Mouse (Mus musculus): Measurements from ENCODE around the gene Ext2. TPM values are rescaled to one million over a fixed set of nuclear protein-coding genes. Genes with fewer than 3 reads are reported as not detected.

Ext2 gene
- polyA plus RNA-seq, 1 experiment: 78.9 TPM

GRCm38 (mm10) chr2:93699346-93699745 is 123.0 kb downstream of the Ext2 start:
- Histone ChIP-seq H3ac (ENCODE audit: control insufficient read depth, insufficient read length) (no peak overlapping the region), H3K4me2 (ENCODE audit: low read depth) (no peak overlapping the region), H3K4me3 (no peak overlapping the region), H3K36me3 (ENCODE audit: control insufficient read depth, insufficient read depth) (no peaks in the 10 kb centered on the region), H3K79me2 (ENCODE audit: control insufficient read depth, insufficient read depth) (no peaks in the 10 kb centered on the region), H3K27me3 (ENCODE audit: control insufficient read depth, insufficient read depth, insufficient read length) (no peaks in the 10 kb centered on the region)
- TF ChIP-seq POLR2A (IDR thresholded peaks at IDR 0.05; ENCODE audit: insufficient read length, low read depth) (no peak), SRF (IDR thresholded peaks at IDR 0.05; ENCODE audit: control insufficient read depth, insufficient read length, low read depth) (no peak), TCF12 (IDR thresholded peaks at IDR 0.05; ENCODE audit: insufficient read depth, poor library complexity, severe bottlenecking) (no peak), CEBPB (IDR thresholded peaks at IDR 0.05; ENCODE audit: insufficient read depth, poor library complexity, severe bottlenecking) (no peak), MYOD1 (IDR thresholded peaks at IDR 0.05; ENCODE audit: control insufficient read depth in 1 of 3, insufficient read length in 2 of 3, low read depth in 2 of 3) (no peak), REST (IDR thresholded peaks at IDR 0.05; ENCODE audit: insufficient read depth, insufficient read length) (no peak), TCF3 (IDR thresholded peaks at IDR 0.05; ENCODE audit: insufficient read length, low read depth) (no peak), E2F4 (IDR thresholded peaks at IDR 0.05; ENCODE audit: insufficient read depth) (no peak), USF1 (IDR thresholded peaks at IDR 0.05; ENCODE audit: low read depth) (no peak), MYOG (IDR thresholded peaks at IDR 0.05; ENCODE audit: control insufficient read depth in 1 of 3, insufficient read depth in 1 of 3, insufficient read length in 2 of 3, low read depth in 2 of 3) (no peak), POLR2AphosphoS2 (IDR thresholded peaks at IDR 0.05; ENCODE audit: insufficient read length, low read depth) (no peak), MAX (IDR thresholded peaks at IDR 0.05; ENCODE audit: low read depth) (no peak)

GRCm38 (mm10) chr2:93696181-93696641 is 126.2 kb downstream of the Ext2 start:
- no peaks in the 10 kb centered on the region for H3K79me2 ChIP-seq (ENCODE audit: control insufficient read depth, insufficient read depth)
- no peak overlapping the region for H3ac ChIP-seq (ENCODE audit: control insufficient read depth, insufficient read length)
- TF ChIP-seq POLR2AphosphoS2 (IDR thresholded peaks at IDR 0.05; ENCODE audit: insufficient read length, low read depth): no peak
- H3K4me2 ChIP-seq (ENCODE audit: low read depth): no peak overlapping the region
- no peak overlapping the region for H3K4me3 ChIP-seq
- no peaks in the 10 kb centered on the region for H3K36me3 ChIP-seq (ENCODE audit: control insufficient read depth, insufficient read depth)
- H3K27me3 ChIP-seq (ENCODE audit: control insufficient read depth, insufficient read depth, insufficient read length): no peaks in the 10 kb centered on the region

GRCm38 (mm10) chr2:93693101-93693500 is 129.3 kb downstream of the Ext2 start:
- no peaks in the 10 kb centered on the region for H3K36me3 ChIP-seq (ENCODE audit: control insufficient read depth, insufficient read depth)
- H3K27me3 ChIP-seq (ENCODE audit: control insufficient read depth, insufficient read depth, insufficient read length): no peaks in the 10 kb centered on the region
- H3K79me2 ChIP-seq (ENCODE audit: control insufficient read depth, insufficient read depth): no peaks in the 10 kb centered on the region
- TF ChIP-seq TCF3 (IDR thresholded peaks at IDR 0.05; ENCODE audit: insufficient read length, low read depth): no peak
- TF ChIP-seq MAX (IDR thresholded peaks at IDR 0.05; ENCODE audit: low read depth): no peak
- TF ChIP-seq MYOG (IDR thresholded peaks at IDR 0.05; ENCODE audit: control insufficient read depth in 1 of 3, insufficient read depth in 1 of 3, insufficient read length in 2 of 3, low read depth in 2 of 3): no peak
- TF ChIP-seq CEBPB (IDR thresholded peaks at IDR 0.05; ENCODE audit: insufficient read depth, poor library complexity, severe bottlenecking): no peak
- no peak for TF ChIP-seq USF1 (IDR thresholded peaks at IDR 0.05; ENCODE audit: low read depth)
- no peak for TF ChIP-seq POLR2A (IDR thresholded peaks at IDR 0.05; ENCODE audit: insufficient read length, low read depth)
- no peak overlapping the region for H3K4me3 ChIP-seq
- H3K4me2 ChIP-seq (ENCODE audit: low read depth): no peak overlapping the region
- H3ac ChIP-seq (ENCODE audit: control insufficient read depth, insufficient read length): no peak overlapping the region

GRCm38 (mm10) chr2:93690064-93690930 is 132.1 kb downstream of the Ext2 start:
- TF ChIP-seq REST (IDR thresholded peaks at IDR 0.05; ENCODE audit: insufficient read depth, insufficient read length): no peak
- TF ChIP-seq TCF12 (IDR thresholded peaks at IDR 0.05; ENCODE audit: insufficient read depth, poor library complexity, severe bottlenecking): no peak
- no peak for TF ChIP-seq MYOD1 (IDR thresholded peaks at IDR 0.05; ENCODE audit: control insufficient read depth in 1 of 3, insufficient read length in 2 of 3, low read depth in 2 of 3)
- TF ChIP-seq USF1 (IDR thresholded peaks at IDR 0.05; ENCODE audit: low read depth): no peak
- no peak for TF ChIP-seq CEBPB (IDR thresholded peaks at IDR 0.05; ENCODE audit: insufficient read depth, poor library complexity, severe bottlenecking)
- TF ChIP-seq MAX (IDR thresholded peaks at IDR 0.05; ENCODE audit: low read depth): no peak
- no peak for TF ChIP-seq SRF (IDR thresholded peaks at IDR 0.05; ENCODE audit: control insufficient read depth, insufficient read length, low read depth)
- no peak for TF ChIP-seq MYOG (IDR thresholded peaks at IDR 0.05; ENCODE audit: control insufficient read depth in 1 of 3, insufficient read depth in 1 of 3, insufficient read length in 2 of 3, low read depth in 2 of 3)
- TF ChIP-seq TCF3 (IDR thresholded peaks at IDR 0.05; ENCODE audit: insufficient read length, low read depth): no peak
- no peak for TF ChIP-seq POLR2A (IDR thresholded peaks at IDR 0.05; ENCODE audit: insufficient read length, low read depth)
- TF ChIP-seq POLR2AphosphoS2 (IDR thresholded peaks at IDR 0.05; ENCODE audit: insufficient read length, low read depth): no peak
- TF ChIP-seq E2F4 (IDR thresholded peaks at IDR 0.05; ENCODE audit: insufficient read depth): no peak
- Histone ChIP-seq H3K36me3 (ENCODE audit: control insufficient read depth, insufficient read depth) (no peaks in the 10 kb centered on the region), H3K79me2 (ENCODE audit: control insufficient read depth, insufficient read depth) (no peaks in the 10 kb centered on the region), H3K4me2 (ENCODE audit: low read depth) (no peak overlapping the region), H3K4me3 (no peak overlapping the region), H3K27me3 (ENCODE audit: control insufficient read depth, insufficient read depth, insufficient read length) (peaks cover 3% of the 10 kb centered on the region), H3ac (ENCODE audit: control insufficient read depth, insufficient read length) (no peak overlapping the region)

GRCm38 (mm10) chr2:93683674-93684073 is 138.7 kb downstream of the Ext2 start:
- H3K27me3 ChIP-seq (ENCODE audit: control insufficient read depth, insufficient read depth, insufficient read length): peaks cover 50% of the 10 kb centered on the region

More at GRCm38 (mm10) chr2:93683674-93684073, 138.7 kb downstream of the Ext2 start:
- Histone ChIP-seq H3K36me3 (ENCODE audit: control insufficient read depth, insufficient read depth) (no peaks in the 10 kb centered on the region), H3ac (ENCODE audit: control insufficient read depth, insufficient read length) (no peak overlapping the region), H3K79me2 (ENCODE audit: control insufficient read depth, insufficient read depth) (no peaks in the 10 kb centered on the region), H3K4me3 (no peak overlapping the region), H3K4me2 (ENCODE audit: low read depth) (no peak overlapping the region)
- TF ChIP-seq POLR2AphosphoS2 (IDR thresholded peaks at IDR 0.05; ENCODE audit: insufficient read length, low read depth) (no peak), MAX (IDR thresholded peaks at IDR 0.05; ENCODE audit: low read depth) (no peak), POLR2A (IDR thresholded peaks at IDR 0.05; ENCODE audit: insufficient read length, low read depth) (no peak), USF1 (IDR thresholded peaks at IDR 0.05; ENCODE audit: low read depth) (no peak), MYOG (IDR thresholded peaks at IDR 0.05; ENCODE audit: control insufficient read depth in 1 of 3, insufficient read depth in 1 of 3, insufficient read length in 2 of 3, low read depth in 2 of 3) (no peak), REST (IDR thresholded peaks at IDR 0.05; ENCODE audit: insufficient read depth, insufficient read length) (no peak), MYOD1 (IDR thresholded peaks at IDR 0.05; ENCODE audit: control insufficient read depth in 1 of 3, insufficient read length in 2 of 3, low read depth in 2 of 3) (no peak), SRF (IDR thresholded peaks at IDR 0.05; ENCODE audit: control insufficient read depth, insufficient read length, low read depth) (no peak), E2F4 (IDR thresholded peaks at IDR 0.05; ENCODE audit: insufficient read depth) (no peak), TCF3 (IDR thresholded peaks at IDR 0.05; ENCODE audit: insufficient read length, low read depth) (no peak), CEBPB (IDR thresholded peaks at IDR 0.05; ENCODE audit: insufficient read depth, poor library complexity, severe bottlenecking) (no peak), TCF12 (IDR thresholded peaks at IDR 0.05; ENCODE audit: insufficient read depth, poor library complexity, severe bottlenecking) (no peak)

Data from myocyte (in vitro differentiated cells).